Mouse (Mus musculus) neural tube, embryonic 14.5 days (tissue): ENCODE results near the gene LTO1. TPM values are rescaled to one million over a fixed set of nuclear protein-coding genes. Genes with fewer than 3 reads are reported as not detected.

Experiments used
- ATAC-seq: fragments of 200-750 bp; cut with Nextera tagmentation; 2 replicates; pipeline ENCODE4 v1.8.0; 2017; ENCODE audit warnings: low read depth, mild to moderate bottlenecking, moderate TSS enrichment, moderate library complexity
- H3K27ac ChIP-seq: fragments of 300-500 bp; sonication (generic); 2 replicates; pipeline ENCODE4 v1.5.1; 2014; ENCODE audit warnings: low read depth, mild to moderate bottlenecking, control low read depth, low read length, moderate library complexity, mixed read lengths
- H3K27me3 ChIP-seq: fragments of 300-500 bp; sonication (generic); 2 replicates; pipeline ENCODE4 v1.6.1; 2014; ENCODE audit warnings: low read length; ENCODE audit not compliant: control insufficient read depth, insufficient read depth
- H3K36me3 ChIP-seq: fragments of 300-500 bp; sonication (generic); 2 replicates; pipeline ENCODE4 v1.6.1; 2014; ENCODE audit warnings: low read length, mixed read lengths; ENCODE audit not compliant: control insufficient read depth, insufficient read depth
- H3K4me1 ChIP-seq: fragments of 300-500 bp; sonication (generic); 2 replicates; pipeline ENCODE4 v1.6.1; 2014; ENCODE audit warnings: low read length; ENCODE audit not compliant: control insufficient read depth, insufficient read depth
- H3K4me2 ChIP-seq: fragments of 300-500 bp; sonication (generic); 2 replicates; pipeline ENCODE4 v1.6.1; 2014; ENCODE audit warnings: mild to moderate bottlenecking, low read depth, low read length, control low read depth
- H3K4me3 ChIP-seq: fragments of 300-500 bp; sonication (generic); 2 replicates; pipeline ENCODE4 v1.5.1; 2014; ENCODE audit warnings: low read depth, low read length, control low read depth, mixed read lengths
- H3K9ac ChIP-seq: fragments of 300-500 bp; sonication (generic); replicated peaks from 2 replicates; pipeline ENCODE4 v1.6.1; 2014; ENCODE audit warnings: low read depth, mild to moderate bottlenecking, control low read depth, low read length, mixed read lengths
- H3K9me3 ChIP-seq: fragments of 300-500 bp; sonication (generic); 2 replicates; pipeline ENCODE4 v1.6.1; 2016; ENCODE audit warnings: low read length; ENCODE audit not compliant: control insufficient read depth
- WGBS: fragments of 180-500 bp; shearing (Covaris S2); extraction: QIAGEN DNeasy Blood & Tissue Kit; methylation state at CpG from one replicate; pipeline ENCODE4 v1.1.7; 2014; 5-methylcytosine and 5-hydroxymethylcytosine counted together
- polyA plus RNA-seq: library from polyadenylated mRNA; unstranded; fragments of >200 nt; fragmentation: Nextera tagmentation; extraction: Ambion mirVana; gene quantifications from 2 replicates; pipeline ENCODE4 v1.2.1, GENCODE M21; 2014

Gene LTO1
- polyA plus RNA-seq, 1 experiment from 2014 or later, result 22.4 TPM

GRCm38 (mm10) chr7:144927591-144927990 is 12.7 kb downstream of the LTO1 start:
- Histone ChIP-seq H3K4me3 (no peak overlapping the region), H3K36me3 (no peaks in the 10 kb centered on the region), H3K27ac (no peak overlapping the region), H3K4me2 (no peak overlapping the region), H3K9ac (no peak overlapping the region), H3K27me3 (no peaks in the 10 kb centered on the region), H3K4me1 (peaks cover 5% of the 10 kb centered on the region; the same call in 1 of the 2 replicates), H3K9me3 (no peaks in the 10 kb centered on the region)
- 76% methylated on average over 2 of the region's 2 CpGs for WGBS
- ATAC-seq, result no peak

- ATAC-seq, result no peak
- no peak overlapping the region for H3K4me2 ChIP-seq
- H3K27me3 ChIP-seq, result no peaks in the 10 kb centered on the region
- WGBS, result 76% methylated on average over 4 of the region's 4 CpGs
- H3K9ac ChIP-seq, result no peak overlapping the region
- H3K27ac ChIP-seq, result no peak overlapping the region
- no peaks in the 10 kb centered on the region for H3K36me3 ChIP-seq
- H3K4me3 ChIP-seq, result no peak overlapping the region
- peaks cover 5% of the 10 kb centered on the region; the same call in 1 of the 2 replicates for H3K4me1 ChIP-seq
- no peaks in the 10 kb centered on the region for H3K9me3 ChIP-seq
These were observed 13.3 kb downstream of the LTO1 start for GRCm38 (mm10) chr7:144928009-144928888.

GRCm38 (mm10) chr7:144928889-144929210 is 13.9 kb downstream of the LTO1 start:
- no peak overlapping the region for H3K27ac ChIP-seq
- H3K9me3 ChIP-seq, result no peaks in the 10 kb centered on the region
- no peak overlapping the region for H3K4me3 ChIP-seq
- no peaks in the 10 kb centered on the region for H3K27me3 ChIP-seq
- WGBS, result 84% methylated on average over 6 of the region's 6 CpGs
- no peak for ATAC-seq
- no peak overlapping the region for H3K4me2 ChIP-seq
- no peaks in the 10 kb centered on the region for H3K36me3 ChIP-seq
- H3K4me1 ChIP-seq, result peaks cover 5% of the 10 kb centered on the region; the same call in 1 of the 2 replicates
- no peak overlapping the region for H3K9ac ChIP-seq

- Histone ChIP-seq H3K9ac (no peak overlapping the region), H3K27me3 (no peaks in the 10 kb centered on the region), H3K4me3 (no peak overlapping the region), H3K36me3 (no peaks in the 10 kb centered on the region), H3K27ac (no peak overlapping the region), H3K9me3 (no peaks in the 10 kb centered on the region), H3K4me1 (peaks cover 5% of the 10 kb centered on the region; the same call in 1 of the 2 replicates), H3K4me2 (no peak overlapping the region)
- ATAC-seq, result no peak
- 84% methylated on average over 8 of the region's 8 CpGs for WGBS
These were observed 14.6 kb downstream of the LTO1 start for GRCm38 (mm10) chr7:144929506-144929905.

GRCm38 (mm10) chr7:144929931-144930330 is 15.0 kb downstream of the LTO1 start:
- no peak overlapping the region for H3K9ac ChIP-seq
- no peak for ATAC-seq
- WGBS, result 35% methylated on average over 5 of the region's 5 CpGs
- no peak overlapping the region for H3K4me2 ChIP-seq
- H3K27me3 ChIP-seq, result no peaks in the 10 kb centered on the region
- H3K27ac ChIP-seq, result no peak overlapping the region
- no peaks in the 10 kb centered on the region for H3K36me3 ChIP-seq
- no peaks in the 10 kb centered on the region for H3K9me3 ChIP-seq
- H3K4me1 ChIP-seq, result peaks cover 5% of the 10 kb centered on the region; the same call in 1 of the 2 replicates
- H3K4me3 ChIP-seq, result no peak overlapping the region

GRCm38 (mm10) chr7:144931778-144932177 is 16.9 kb downstream of the LTO1 start:
- Histone ChIP-seq H3K9ac (no peak overlapping the region), H3K9me3 (no peaks in the 10 kb centered on the region), H3K4me1 (peaks cover 5% of the 10 kb centered on the region; the same call in 1 of the 2 replicates), H3K36me3 (no peaks in the 10 kb centered on the region), H3K27ac (no peak overlapping the region), H3K27me3 (no peaks in the 10 kb centered on the region), H3K4me3 (no peak overlapping the region), H3K4me2 (no peak overlapping the region)
- no peak for ATAC-seq
- 34% methylated on average over 3 of the region's 3 CpGs for WGBS

- no peaks in the 10 kb centered on the region for H3K27me3 ChIP-seq
- H3K4me3 ChIP-seq, result no peak overlapping the region
- 73% methylated on average over 18 of the region's 18 CpGs for WGBS
- no peak overlapping the region for H3K9ac ChIP-seq
- peaks cover 5% of the 10 kb centered on the region; the same call in 1 of the 2 replicates for H3K4me1 ChIP-seq
- H3K9me3 ChIP-seq, result no peaks in the 10 kb centered on the region
- H3K4me2 ChIP-seq, result no peak overlapping the region
- no peak overlapping the region for H3K27ac ChIP-seq
- no peak for ATAC-seq
- H3K36me3 ChIP-seq, result no peaks in the 10 kb centered on the region
These were observed 17.6 kb downstream of the LTO1 start for GRCm38 (mm10) chr7:144932389-144932937.

- no peak for ATAC-seq
These were observed 18.4 kb downstream of the LTO1 start for GRCm38 (mm10) chr7:144933336-144933735.

GRCm38 (mm10) chr7:144933796-144934195 is 18.9 kb downstream of the LTO1 start:
- no peak overlapping the region for H3K27ac ChIP-seq
- ATAC-seq, result no peak
- H3K36me3 ChIP-seq, result no peaks in the 10 kb centered on the region
- H3K4me1 ChIP-seq, result peaks cover 13% of the 10 kb centered on the region
- WGBS, result 91% methylated on average over 8 of the region's 8 CpGs
- H3K27me3 ChIP-seq, result peaks cover 7% of the 10 kb centered on the region; the same call in 1 of the 2 replicates
- H3K9me3 ChIP-seq, result no peaks in the 10 kb centered on the region
- no peak overlapping the region for H3K9ac ChIP-seq
- H3K4me3 ChIP-seq, result no peak overlapping the region
- no peak overlapping the region for H3K4me2 ChIP-seq

More at GRCm38 (mm10) chr7:144933336-144933735, 18.4 kb downstream of the LTO1 start:
- Histone ChIP-seq H3K9ac (no peak overlapping the region), H3K36me3 (no peaks in the 10 kb centered on the region), H3K27ac (no peak overlapping the region), H3K27me3 (peaks cover 5% of the 10 kb centered on the region; the same call in 1 of the 2 replicates), H3K4me3 (no peak overlapping the region), H3K4me1 (peaks cover 9% of the 10 kb centered on the region), H3K9me3 (no peaks in the 10 kb centered on the region), H3K4me2 (no peak overlapping the region)
- 91% methylated on average over 3 of the region's 3 CpGs for WGBS
